Mouse (Mus musculus) stomach, postnatal 0 days (tissue): ENCODE measurements around the gene Rhobtb1. TPM values are rescaled to one million over a fixed set of nuclear protein-coding genes. Genes with fewer than 3 reads are reported as not detected.

Experiments
- ATAC-seq: fragments of 200-750 bp; cut with Nextera tagmentation; 2 replicates; pipeline ENCODE4 v1.8.0; 2017; ENCODE audit not compliant: low FRiP score, low TSS enrichment
- DNase-seq: peaks from one replicate; pipeline ENCODE4 v3.0.0-alpha.2; 2016; ENCODE audit warnings: low spot score
- H3K27ac ChIP-seq: fragments of 300-500 bp; sonication (generic); replicated peaks from 2 replicates; pipeline ENCODE4 v1.5.1; 2014; ENCODE audit warnings: mild to moderate bottlenecking, control low read depth
- H3K27me3 ChIP-seq: fragments of 300-500 bp; sonication (generic); 2 replicates; pipeline ENCODE4 v1.6.1; 2014; ENCODE audit warnings: low read length; ENCODE audit not compliant: control insufficient read depth, insufficient read depth
- H3K36me3 ChIP-seq: fragments of 300-500 bp; sonication (generic); 2 replicates; pipeline ENCODE4 v1.6.1; 2014; ENCODE audit warnings: low read length, mixed read lengths; ENCODE audit not compliant: control insufficient read depth, insufficient read depth
- H3K4me1 ChIP-seq: fragments of 300-500 bp; sonication (generic); replicated peaks from 2 replicates; pipeline ENCODE4 v1.6.1; 2014; ENCODE audit warnings: antibody characterized with exemption; ENCODE audit not compliant: control insufficient read depth, insufficient read depth
- H3K4me2 ChIP-seq: fragments of 300-500 bp; sonication (generic); replicated peaks from 2 replicates; pipeline ENCODE4 v1.6.1; 2014; ENCODE audit warnings: low read depth, mild to moderate bottlenecking, control low read depth, moderate library complexity
- H3K4me3 ChIP-seq: fragments of 300-500 bp; sonication (generic); 2 replicates; pipeline ENCODE4 v1.5.1; 2014; ENCODE audit warnings: low read depth, low read length, control low read depth
- H3K9ac ChIP-seq: fragments of 300-500 bp; sonication (generic); 2 replicates; pipeline ENCODE4 v1.6.1; 2014; ENCODE audit warnings: mild to moderate bottlenecking, low read length, control low read depth, mixed read lengths
- H3K9me3 ChIP-seq: fragments of 300-500 bp; sonication (generic); 2 replicates; pipeline ENCODE4 v1.6.1; 2016; ENCODE audit warnings: low read length; ENCODE audit not compliant: control insufficient read depth
- CTCF ChIP-seq: IDR thresholded peaks from 2 replicates; pipeline ENCODE4 v1.5.1; 2016; ENCODE audit warnings: antibody characterized with exemption, low read depth, mild to moderate bottlenecking, moderate library complexity
- EP300 ChIP-seq: optimal IDR thresholded peaks from 2 replicates; pipeline ENCODE3; 2016; ENCODE audit warnings: antibody characterized with exemption
- WGBS: fragments of 180-500 bp; shearing (Covaris S2); extraction: QIAGEN DNeasy Blood & Tissue Kit; methylation state at CpG from one replicate; pipeline ENCODE4 v1.1.7; 2014; 5-methylcytosine and 5-hydroxymethylcytosine counted together
- polyA plus RNA-seq: library from polyadenylated mRNA; unstranded; fragments of >200 nt; fragmentation: Nextera tagmentation; extraction: Ambion mirVana; gene quantifications from 2 replicates; pipeline ENCODE4 v1.2.1, GENCODE M21; 2015

Rhobtb1 gene
- polyA plus RNA-seq = 27.1 and 34.4 TPM in 2 replicates

- TF ChIP-seq EP300 (no peak), CTCF (peak; percentile 14; the same call in 1 of the 2 replicates)
- H3K36me3 ChIP-seq = no peaks in the 10 kb centered on the region
- ATAC-seq (peak; percentile 92), DNase-seq (peak; percentile 79)
- peak within 1 kb of the TSS; percentile 39 for H3K4me2 ChIP-seq
- H3K9me3 ChIP-seq = no peaks in the 10 kb centered on the region
- peak within 1 kb of the TSS; percentile 25 for H3K4me3 ChIP-seq
- no peak within 1 kb of the TSS for H3K27ac ChIP-seq
- no peaks in the 10 kb centered on the region for H3K4me1 ChIP-seq
- H3K9ac ChIP-seq = 0 out of 2 replicates have a peak within 1 kb of the TSS, but pooled peaks have one; percentile 35
- 50% methylated on average over 20 of the region's 20 CpGs for WGBS
- H3K27me3 ChIP-seq = no peaks in the 10 kb centered on the region
Observed at GRCm38 (mm10) chr10:69151045-69151444, at the start of gene Rhobtb1. TSS of gene Rhobtb1 (plus strand) at chr10:69151434.

- Histone ChIP-seq H3K4me2 (no peak overlapping the region), H3K36me3 (no peaks in the 10 kb centered on the region), H3K4me1 (no peaks in the 10 kb centered on the region), H3K9ac (no peak overlapping the region), H3K27me3 (no peaks in the 10 kb centered on the region), H3K9me3 (0 out of 2 replicates have a peak, but pooled peaks cover 2% of the 10 kb centered on the region), H3K4me3 (no peak overlapping the region), H3K27ac (no peak overlapping the region)
- no peak for ATAC-seq
- TF ChIP-seq CTCF (peak; percentile 74), EP300 (no peak)
- 64% methylated on average over 4 of the region's 4 CpGs for WGBS
- DNase-seq = peak; percentile 75
Observed at GRCm38 (mm10) chr10:69101988-69102387, 49.2 kb upstream of the Rhobtb1 start.

GRCm38 (mm10) chr10:69104143-69104882 is 46.9 kb upstream of the Rhobtb1 start:
- ATAC-seq = peak; percentile 97
- peak; percentile 3 for TF ChIP-seq EP300
- no peak for TF ChIP-seq CTCF
- Histone ChIP-seq H3K36me3 (no peaks in the 10 kb centered on the region), H3K9me3 (no peaks in the 10 kb centered on the region), H3K9ac (no peak overlapping the region), H3K27me3 (no peaks in the 10 kb centered on the region), H3K27ac (peak overlapping the region; percentile 79), H3K4me1 (no peaks in the 10 kb centered on the region), H3K4me3 (no peak overlapping the region), H3K4me2 (no peak overlapping the region)
- 56% methylated on average over 12 of the region's 12 CpGs for WGBS
- DNase-seq = peak; percentile 85

- DNase-seq (no peak), ATAC-seq (peak; percentile 35)
- Histone ChIP-seq H3K9me3 (no peaks in the 10 kb centered on the region), H3K4me3 (no peak overlapping the region), H3K27me3 (no peaks in the 10 kb centered on the region), H3K9ac (no peak overlapping the region), H3K4me2 (no peak overlapping the region), H3K36me3 (no peaks in the 10 kb centered on the region), H3K27ac (peak overlapping the region; percentile 79), H3K4me1 (no peaks in the 10 kb centered on the region)
- TF ChIP-seq CTCF (no peak), EP300 (no peak)
- 50% methylated on average over 9 of the region's 9 CpGs for WGBS
Observed at GRCm38 (mm10) chr10:69104883-69105225, 46.4 kb upstream of the Rhobtb1 start.

DNA sequence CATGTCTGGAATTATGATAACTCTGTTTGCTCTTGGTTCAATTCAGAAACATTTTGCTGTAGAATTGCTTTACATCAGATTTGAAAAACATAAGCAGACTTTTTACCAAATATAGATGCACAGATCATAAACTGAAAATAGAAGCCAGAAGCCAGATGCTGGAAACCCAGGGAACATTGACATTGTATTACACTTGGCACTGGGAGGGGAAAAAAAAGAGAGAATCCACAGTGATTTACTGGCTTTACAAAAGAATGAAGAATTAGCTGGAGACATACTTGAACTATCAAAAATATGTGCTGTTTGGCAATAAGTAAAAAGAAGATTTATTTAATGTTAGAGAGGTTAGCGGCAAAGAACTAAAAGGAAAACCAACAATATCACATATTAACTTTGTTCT is 44.4 kb upstream of the Rhobtb1 start:
- H3K27ac ChIP-seq = no peak overlapping the region; the same call in 1 of the 2 replicates
- no peak for DNase-seq
- TF ChIP-seq EP300 (no peak), CTCF (no peak)
- 11% methylated on average over 1 of the region's 1 CpGs for WGBS
- no peaks in the 10 kb centered on the region for H3K27me3 ChIP-seq
- H3K9me3 ChIP-seq = no peaks in the 10 kb centered on the region
- H3K4me1 ChIP-seq = no peaks in the 10 kb centered on the region
- no peak overlapping the region for H3K9ac ChIP-seq
- no peak overlapping the region for H3K4me3 ChIP-seq
- H3K4me2 ChIP-seq = no peak overlapping the region
- ATAC-seq = no peak
- H3K36me3 ChIP-seq = no peaks in the 10 kb centered on the region

DNA sequence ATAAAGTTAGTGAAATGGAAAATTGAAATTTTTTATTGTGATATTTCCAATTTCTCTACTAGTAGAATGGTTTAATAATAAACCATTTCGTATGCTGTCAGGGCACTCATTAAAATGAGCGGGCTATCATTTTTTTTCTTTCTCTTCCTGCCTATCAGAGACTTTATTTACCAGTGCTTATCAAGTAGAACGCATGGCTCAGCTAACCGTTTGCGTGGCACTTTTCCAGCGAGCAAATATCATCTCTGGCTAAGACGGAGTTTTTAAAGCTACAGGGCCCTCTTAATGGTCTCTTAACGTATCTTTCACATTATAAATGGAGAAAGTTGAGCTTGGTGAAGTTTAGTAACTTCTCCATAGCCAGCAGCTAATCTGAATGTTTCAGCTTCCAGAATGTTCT is 44.0 kb upstream of the Rhobtb1 start:
- Histone ChIP-seq H3K27me3 (no peaks in the 10 kb centered on the region), H3K4me1 (no peaks in the 10 kb centered on the region), H3K27ac (no peak overlapping the region), H3K36me3 (no peaks in the 10 kb centered on the region), H3K9me3 (no peaks in the 10 kb centered on the region), H3K4me2 (no peak overlapping the region), H3K4me3 (no peak overlapping the region), H3K9ac (no peak overlapping the region)
- no peak for TF ChIP-seq CTCF
- TF ChIP-seq EP300 = no peak
- WGBS = 10% methylated on average over 8 of the region's 8 CpGs
- DNase-seq (peak; percentile 84), ATAC-seq (peak; percentile 38; the same call in 1 of the 2 replicates)
